Mouse (Mus musculus) G1E (cell line): ENCODE data around the gene Prss44. TPM values are rescaled to one million over a fixed set of nuclear protein-coding genes. Genes with fewer than 3 reads are reported as not detected.

Experiments
- ATAC-seq: 2 replicates; pipeline ENCODE4 v1.8.0; 2016; ENCODE audit warnings: mild to moderate bottlenecking; ENCODE audit not compliant: insufficient number of reproducible peaks, poor library complexity, low FRiP score, severe bottlenecking; ENCODE audit errors: extremely low read depth
- DNase-seq: peaks from one replicate; pipeline ENCODE4 v3.0.0; 2012; ENCODE audit warnings: low spot score
- H3K27me3 ChIP-seq: 2 replicates; pipeline ENCODE4 v1.6.1; 2012; ENCODE audit warnings: mild to moderate bottlenecking, low read length, inconsistent platforms; ENCODE audit not compliant: insufficient read depth
- H3K36me3 ChIP-seq: replicated peaks from 2 replicates; pipeline ENCODE3; 2012; ENCODE audit warnings: mild to moderate bottlenecking, inconsistent platforms
- H3K4me1 ChIP-seq: 2 replicates; pipeline ENCODE4 v1.6.1; 2012; ENCODE audit warnings: low read depth, low read length, inconsistent platforms, mixed read lengths; ENCODE audit not compliant: insufficient read depth
- H3K4me3 ChIP-seq: 2 replicates; pipeline ENCODE4 v1.5.1; 2012; ENCODE audit warnings: low read depth, mild to moderate bottlenecking, inconsistent platforms, low read length, moderate library complexity, mixed read lengths
- H3K9me3 ChIP-seq: replicated peaks from 2 replicates; pipeline ENCODE4 v1.6.1; 2012; ENCODE audit warnings: inconsistent platforms
- CTCF ChIP-seq: IDR thresholded peaks from 2 replicates; pipeline ENCODE4 v1.5.1; 2012; ENCODE audit warnings: low read depth, low read length, inconsistent platforms, mixed read lengths
- GATA1 ChIP-seq: IDR thresholded peaks from 2 replicates; pipeline ENCODE4 v1.6.1; 2012; ENCODE audit warnings: borderline replicate concordance, low read length, inconsistent platforms, mixed read lengths
- GATA2 ChIP-seq: IDR thresholded peaks from 2 replicates; pipeline ENCODE4 v1.6.1; 2012; ENCODE audit warnings: low read depth, low read length, inconsistent platforms, borderline replicate concordance
- POLR2AphosphoS5 ChIP-seq: IDR thresholded peaks from 2 replicates; pipeline ENCODE4 v1.6.1; 2012; ENCODE audit warnings: low read depth, low read length, inconsistent platforms; ENCODE audit not compliant: insufficient replicate concordance
- TAL1 ChIP-seq: conservative IDR thresholded peaks from 2 replicates; pipeline ENCODE4 v1.6.1; 2012; ENCODE audit warnings: low read depth, low read length, inconsistent platforms, mixed read lengths
- polyA plus RNA-seq: library from polyadenylated mRNA; stranded (reverse); fragments of >175 nt; gene quantifications from 2 replicates; pipeline ENCODE4 v1.2.3, GENCODE M21; 2012
- total RNA-seq, 2 experiments: library from RNA; stranded (forward) in 1 of 2; stranded (reverse) in 1 of 2; fragments of 200-1000 nt in 1 of 2; fragments of >200 nt in 1 of 2; fragmentation: Nextera tagmentation in 1 of 2; gene quantifications; 2 replicates each; pipeline ENCODE4 v1.2.3; 2014 to 2017

Prss44 gene
- total and polyA plus RNA-seq, 3 experiments: 0.27 TPM; not detected in 2

GRCm38 (mm10) chr9:110840905-110841304 lies 27.1 kb downstream of the Prss44 start:
- peaks cover 15% of the 10 kb centered on the region for H3K27me3 ChIP-seq
- TF ChIP-seq GATA2: no peak
- TF ChIP-seq TAL1: no peak
- TF ChIP-seq GATA1: no peak
- no peak for TF ChIP-seq POLR2AphosphoS5
- TF ChIP-seq CTCF: no peak
- no peaks in the 10 kb centered on the region for H3K36me3 ChIP-seq
- no peak overlapping the region for H3K4me3 ChIP-seq
- H3K9me3 ChIP-seq: no peaks in the 10 kb centered on the region
- no peak for DNase-seq
- ATAC-seq: no peak
- H3K4me1 ChIP-seq: no peaks in the 10 kb centered on the region

DNA sequence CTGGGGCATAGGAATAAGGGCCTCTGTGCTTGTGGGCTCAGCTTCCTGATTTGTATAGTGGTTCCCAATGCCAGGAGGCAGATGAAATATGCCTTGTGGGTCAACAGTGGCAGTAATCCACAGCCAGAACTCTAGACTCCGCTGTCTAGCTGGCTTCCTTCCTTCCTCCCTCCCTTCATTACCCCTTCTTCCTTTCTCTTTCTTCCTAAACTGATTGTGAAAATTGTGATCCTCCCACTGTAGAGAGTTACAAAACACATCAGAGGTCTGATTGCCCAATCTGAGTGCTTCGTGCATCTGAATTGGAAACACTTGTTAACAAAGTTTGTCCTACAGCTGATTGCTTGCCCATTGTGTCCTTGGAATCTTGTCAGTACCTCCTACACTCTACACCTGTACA lies 27.6 kb downstream of the Prss44 start:
- no peaks in the 10 kb centered on the region for H3K4me1 ChIP-seq
- H3K27me3 ChIP-seq: peaks cover 15% of the 10 kb centered on the region
- no peaks in the 10 kb centered on the region for H3K36me3 ChIP-seq
- ATAC-seq: no peak
- TF ChIP-seq POLR2AphosphoS5 (no peak), CTCF (no peak), GATA1 (no peak), TAL1 (no peak)
- no peaks in the 10 kb centered on the region for H3K9me3 ChIP-seq
- no peak for DNase-seq
- H3K4me3 ChIP-seq: no peak overlapping the region

DNA sequence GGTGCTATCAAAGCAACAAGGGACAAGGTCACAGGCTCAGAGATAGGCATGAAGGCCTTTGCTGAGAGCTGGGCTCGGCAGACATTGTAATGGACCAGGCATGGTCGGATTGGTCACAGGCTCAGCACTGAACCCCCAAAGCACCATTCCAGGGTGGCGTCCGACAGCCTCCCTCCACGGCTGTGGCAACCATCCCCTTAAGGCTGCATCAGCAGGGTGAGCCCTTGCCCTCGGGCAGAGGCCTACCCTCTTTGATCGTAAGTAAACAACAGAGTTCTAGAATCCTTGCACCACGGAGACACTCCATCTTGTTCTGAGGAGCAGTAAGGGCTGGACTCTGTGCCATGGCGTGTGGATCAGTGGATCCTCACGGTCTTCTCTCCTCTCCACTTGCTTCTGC lies 30.4 kb downstream of the Prss44 start, which contains the start of gene Prss46:
TSS of gene Prss46 (plus strand) at position 301 of the 400 bp plus-strand sequence.
- no peak for DNase-seq
- no peaks in the 10 kb centered on the region for H3K9me3 ChIP-seq

GRCm38 (mm10) chr9:110849162-110849561 lies 35.4 kb downstream of the Prss44 start:
- no peaks in the 10 kb centered on the region for H3K36me3 ChIP-seq
- no peaks in the 10 kb centered on the region for H3K9me3 ChIP-seq
- no peak overlapping the region for H3K4me3 ChIP-seq
- TF ChIP-seq GATA2: no peak
- TF ChIP-seq POLR2AphosphoS5: no peak
- TF ChIP-seq CTCF: no peak
- TF ChIP-seq TAL1: no peak
- TF ChIP-seq GATA1: no peak
- no peaks in the 10 kb centered on the region for H3K4me1 ChIP-seq
- DNase-seq: no peak
- ATAC-seq: no peak
- peaks cover 7% of the 10 kb centered on the region; the same call in 1 of the 2 replicates for H3K27me3 ChIP-seq

More for the DNA sequence above, 30.4 kb downstream of the Prss44 start, which contains the start of gene Prss46:
- no peak for TF ChIP-seq TAL1
- no peaks in the 10 kb centered on the region for H3K36me3 ChIP-seq
- ATAC-seq: no peak
- H3K4me3 ChIP-seq: no peak within 1 kb of the TSS
- H3K27me3 ChIP-seq: peaks cover 12% of the 10 kb centered on the region
- no peaks in the 10 kb centered on the region for H3K4me1 ChIP-seq

DNA sequence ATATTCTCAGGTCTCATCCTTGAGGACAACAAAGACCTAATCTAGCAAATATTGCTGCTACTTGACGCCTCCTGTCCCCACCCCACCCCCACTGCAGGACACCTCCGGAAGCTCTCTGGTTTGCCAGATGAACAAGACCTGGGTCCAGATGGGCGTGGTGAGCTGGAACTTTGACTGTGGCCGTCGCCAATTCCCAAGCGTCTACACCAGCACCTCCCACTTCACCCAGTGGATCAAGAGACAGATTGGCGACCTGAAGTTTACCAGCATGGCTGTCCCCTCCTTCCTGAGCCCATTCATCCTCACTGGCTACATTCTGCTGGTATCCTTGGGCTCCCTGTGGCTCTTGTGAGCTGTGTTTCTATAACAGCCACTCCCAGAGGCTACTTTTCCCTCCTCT lies 42.1 kb downstream of the Prss44 start:
- no peak for ATAC-seq
- Histone ChIP-seq H3K36me3 (no peaks in the 10 kb centered on the region), H3K4me3 (no peak overlapping the region), H3K4me1 (no peaks in the 10 kb centered on the region), H3K27me3 (peaks cover 8% of the 10 kb centered on the region), H3K9me3 (no peaks in the 10 kb centered on the region)
- TF ChIP-seq GATA2: no peak
- TF ChIP-seq TAL1: no peak
- TF ChIP-seq GATA1: no peak
- TF ChIP-seq POLR2AphosphoS5: no peak
- no peak for TF ChIP-seq CTCF
- no peak for DNase-seq

GRCm38 (mm10) chr9:110856920-110857319 lies 43.1 kb downstream of the Prss44 start:
- Histone ChIP-seq H3K36me3 (no peaks in the 10 kb centered on the region), H3K4me3 (no peak overlapping the region), H3K27me3 (peaks cover 11% of the 10 kb centered on the region), H3K4me1 (no peaks in the 10 kb centered on the region), H3K9me3 (no peaks in the 10 kb centered on the region)
- ATAC-seq (no peak), DNase-seq (no peak)
- TF ChIP-seq POLR2AphosphoS5 (no peak), TAL1 (no peak), GATA1 (no peak), GATA2 (no peak), CTCF (no peak)

DNA sequence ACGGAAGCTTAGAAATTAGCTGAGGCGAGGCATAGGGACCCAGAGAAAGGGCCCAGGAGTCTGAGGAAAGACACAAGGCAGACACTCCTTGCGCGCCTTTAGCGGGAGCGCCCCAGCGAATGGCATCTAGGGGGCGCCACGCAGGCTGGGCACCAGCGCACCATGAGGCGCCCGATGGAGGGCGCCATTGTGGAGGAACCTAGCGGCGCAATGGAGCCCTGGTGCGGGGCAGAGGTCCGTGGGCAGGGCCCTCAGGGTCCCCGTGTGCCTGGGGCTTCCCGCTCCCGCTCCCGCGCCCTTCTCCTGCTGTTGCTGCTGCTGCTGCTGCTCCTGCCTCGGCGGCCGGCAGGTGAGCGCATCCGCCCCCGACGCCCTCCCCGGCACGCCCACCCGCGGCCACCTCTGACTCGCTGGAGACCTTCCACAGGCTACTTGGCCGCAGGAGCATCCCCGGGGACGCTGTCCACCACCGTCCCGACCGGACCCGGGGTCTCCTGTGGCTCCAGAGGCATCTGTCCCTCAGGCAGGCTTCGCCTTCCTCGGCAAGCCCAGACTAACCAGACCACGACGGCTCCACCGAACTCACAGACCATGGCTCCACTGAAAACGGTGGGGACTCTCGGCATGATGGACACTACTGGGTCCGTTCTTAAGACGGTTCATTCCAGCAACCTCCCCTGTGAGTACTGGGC lies 44.1 kb downstream of the Prss44 start, which contains the start of gene Prss50:
TSS of gene Prss50 (plus strand) at position 187 of the 692 bp plus-strand sequence.
- H3K4me1 ChIP-seq: no peaks in the 10 kb centered on the region
- ATAC-seq: no peak
- no peaks in the 10 kb centered on the region for H3K36me3 ChIP-seq
- H3K9me3 ChIP-seq: no peaks in the 10 kb centered on the region
- H3K4me3 ChIP-seq: no peak within 1 kb of the TSS
- no peak for DNase-seq
- TF ChIP-seq GATA2: no peak
- TF ChIP-seq GATA1: no peak
- no peak for TF ChIP-seq CTCF
- TF ChIP-seq POLR2AphosphoS5: no peak
- TF ChIP-seq TAL1: no peak
- peaks cover 14% of the 10 kb centered on the region for H3K27me3 ChIP-seq
